Mouse (Mus musculus): ENCODE results near the gene Uchl1. TPM values are rescaled to one million over a fixed set of nuclear protein-coding genes. Genes with fewer than 3 reads are reported as not detected.

The Uchl1 gene
- polyA plus RNA-seq, 1 experiment from 2014 or later = 65.0 TPM

DNA sequence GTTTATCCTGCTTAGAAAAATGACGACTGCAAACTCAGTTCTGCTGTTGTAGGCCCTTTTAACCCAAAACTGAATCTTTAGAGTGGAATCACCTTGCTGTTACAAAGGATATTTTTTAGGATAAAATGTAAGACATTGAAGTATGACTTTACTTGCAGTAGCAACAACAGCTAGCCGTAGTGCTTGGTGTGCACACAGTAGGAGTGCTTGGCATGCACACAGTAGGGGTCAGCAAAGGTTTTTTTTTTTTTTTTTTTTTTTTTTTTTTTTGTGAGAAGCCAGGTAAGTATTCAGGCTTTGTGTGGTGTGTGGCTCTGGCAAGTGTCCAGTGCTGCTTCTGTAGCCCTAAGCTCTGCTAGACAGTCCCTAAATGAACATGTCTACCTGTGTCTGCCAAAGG lies 10.0 kb downstream of the Uchl1 start:
- Histone ChIP-seq H3K36me3 (peaks cover 14% of the 10 kb centered on the region), H3K27ac (no peak overlapping the region), H3K9me3 (no peaks in the 10 kb centered on the region), H3K4me3 (no peak overlapping the region), H3K27me3 (no peaks in the 10 kb centered on the region), H3K9ac (no peak overlapping the region), H3K4me1 (no peaks in the 10 kb centered on the region; the same call in 1 of the 2 replicates), H3K4me2 (no peak overlapping the region)
- WGBS = 79% methylated on average over 2 of the region's 2 CpGs
- ATAC-seq (ENCODE audit: insufficient number of reproducible peaks, insufficient read depth, low FRiP score, low TSS enrichment, low read depth) = no peak

GRCm38 (mm10) chr5:66686863-66687262 lies 11.0 kb downstream of the Uchl1 start:
- Histone ChIP-seq H3K4me2 (no peak overlapping the region), H3K4me3 (no peak overlapping the region), H3K4me1 (no peaks in the 10 kb centered on the region; the same call in 1 of the 2 replicates), H3K27ac (no peak overlapping the region), H3K27me3 (no peaks in the 10 kb centered on the region), H3K9ac (no peak overlapping the region), H3K9me3 (no peaks in the 10 kb centered on the region), H3K36me3 (peaks cover 14% of the 10 kb centered on the region)
- no peak for ATAC-seq (ENCODE audit: insufficient number of reproducible peaks, insufficient read depth, low FRiP score, low TSS enrichment, low read depth)
- 81% methylated on average over 13 of the region's 13 CpGs for WGBS

GRCm38 (mm10) chr5:66687737-66688136 lies 11.8 kb downstream of the Uchl1 start:
- Histone ChIP-seq H3K4me1 (no peaks in the 10 kb centered on the region; the same call in 1 of the 2 replicates), H3K4me2 (no peak overlapping the region), H3K4me3 (no peak overlapping the region), H3K9me3 (no peaks in the 10 kb centered on the region), H3K9ac (no peak overlapping the region), H3K27me3 (no peaks in the 10 kb centered on the region), H3K36me3 (peaks cover 14% of the 10 kb centered on the region), H3K27ac (no peak overlapping the region)
- no peak for ATAC-seq (ENCODE audit: insufficient number of reproducible peaks, insufficient read depth, low FRiP score, low TSS enrichment, low read depth)
- WGBS = 81% methylated on average over 9 of the region's 9 CpGs

DNA sequence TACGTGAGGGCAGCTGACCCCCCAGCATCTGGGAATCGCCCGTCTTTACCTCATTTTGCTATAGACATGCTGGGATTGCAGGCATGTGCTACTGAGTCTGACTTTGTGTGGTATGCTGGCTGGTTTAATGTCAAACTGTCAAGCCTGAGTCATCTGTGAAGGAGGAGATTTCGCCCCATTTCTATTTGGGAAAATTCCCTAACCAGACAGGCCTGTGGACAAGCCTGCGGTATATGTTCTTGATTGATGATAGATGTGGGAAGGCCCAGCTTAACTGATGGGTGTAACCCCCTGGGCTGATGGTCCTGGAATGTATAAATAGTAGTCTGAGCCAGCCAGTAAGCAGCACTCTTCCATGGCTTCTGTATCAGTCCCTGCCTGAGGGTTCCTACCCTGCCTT lies 12.4 kb downstream of the Uchl1 start:
- 77% methylated on average over 5 of the region's 5 CpGs for WGBS
- ATAC-seq (ENCODE audit: insufficient number of reproducible peaks, insufficient read depth, low FRiP score, low TSS enrichment, low read depth) = no peak
- no peak overlapping the region for H3K4me3 ChIP-seq
- H3K4me1 ChIP-seq = no peaks in the 10 kb centered on the region; the same call in 1 of the 2 replicates
- H3K9ac ChIP-seq = no peak overlapping the region
- no peak overlapping the region for H3K4me2 ChIP-seq
- H3K36me3 ChIP-seq = peaks cover 11% of the 10 kb centered on the region
- no peaks in the 10 kb centered on the region for H3K27me3 ChIP-seq
- H3K27ac ChIP-seq = no peak overlapping the region
- no peaks in the 10 kb centered on the region for H3K9me3 ChIP-seq

GRCm38 (mm10) chr5:66689796-66690195 lies 13.9 kb downstream of the Uchl1 start:
- no peaks in the 10 kb centered on the region for H3K9me3 ChIP-seq
- no peak overlapping the region for H3K4me3 ChIP-seq
- H3K4me1 ChIP-seq = no peaks in the 10 kb centered on the region; the same call in 1 of the 2 replicates
- no peak overlapping the region for H3K4me2 ChIP-seq
- no peak for ATAC-seq (ENCODE audit: insufficient number of reproducible peaks, insufficient read depth, low FRiP score, low TSS enrichment, low read depth)
- no peak overlapping the region for H3K9ac ChIP-seq
- no peak overlapping the region for H3K27ac ChIP-seq
- H3K36me3 ChIP-seq = peaks cover 5% of the 10 kb centered on the region; the same call in 1 of the 2 replicates
- no peaks in the 10 kb centered on the region for H3K27me3 ChIP-seq
- 88% methylated on average over 9 of the region's 9 CpGs for WGBS

- 67% methylated on average over 4 of the region's 4 CpGs for WGBS
- no peaks in the 10 kb centered on the region for H3K27me3 ChIP-seq
- ATAC-seq (ENCODE audit: insufficient number of reproducible peaks, insufficient read depth, low FRiP score, low TSS enrichment, low read depth) = no peak
- H3K9me3 ChIP-seq = no peaks in the 10 kb centered on the region
- no peaks in the 10 kb centered on the region for H3K36me3 ChIP-seq
- H3K4me1 ChIP-seq = no peaks in the 10 kb centered on the region; the same call in 1 of the 2 replicates
- H3K4me3 ChIP-seq = no peak overlapping the region
- no peak overlapping the region for H3K4me2 ChIP-seq
- no peak overlapping the region for H3K27ac ChIP-seq
- no peak overlapping the region for H3K9ac ChIP-seq
These were observed 17.3 kb downstream of the Uchl1 start for GRCm38 (mm10) chr5:66693231-66693630.

DNA sequence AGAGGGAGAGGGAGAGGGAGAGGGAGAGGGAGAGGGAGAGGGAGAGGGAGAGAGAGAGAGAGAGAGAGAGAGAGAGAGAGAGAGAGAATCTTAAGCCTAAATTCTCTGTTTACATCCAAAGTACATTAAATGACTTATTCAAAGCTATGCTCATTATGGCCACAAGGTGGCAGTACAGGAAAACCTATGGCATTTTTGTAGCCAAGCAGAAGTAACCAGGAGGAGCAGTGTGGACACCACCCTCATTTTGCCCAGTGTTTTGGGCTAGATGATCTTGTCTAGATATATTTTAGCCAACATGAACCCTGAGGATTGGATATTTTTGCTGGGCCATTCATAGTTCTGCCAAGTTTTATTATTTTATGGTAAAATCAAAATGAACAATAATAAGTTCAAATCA lies 21.2 kb downstream of the Uchl1 start:
- Histone ChIP-seq H3K9me3 (no peaks in the 10 kb centered on the region), H3K27ac (no peak overlapping the region), H3K9ac (no peak overlapping the region), H3K36me3 (no peaks in the 10 kb centered on the region), H3K4me2 (no peak overlapping the region), H3K4me1 (0 out of 2 replicates have a peak, but pooled peaks cover 5% of the 10 kb centered on the region), H3K4me3 (no peak overlapping the region), H3K27me3 (no peaks in the 10 kb centered on the region)
- ATAC-seq (ENCODE audit: insufficient number of reproducible peaks, insufficient read depth, low FRiP score, low TSS enrichment, low read depth) = no peak

DNA sequence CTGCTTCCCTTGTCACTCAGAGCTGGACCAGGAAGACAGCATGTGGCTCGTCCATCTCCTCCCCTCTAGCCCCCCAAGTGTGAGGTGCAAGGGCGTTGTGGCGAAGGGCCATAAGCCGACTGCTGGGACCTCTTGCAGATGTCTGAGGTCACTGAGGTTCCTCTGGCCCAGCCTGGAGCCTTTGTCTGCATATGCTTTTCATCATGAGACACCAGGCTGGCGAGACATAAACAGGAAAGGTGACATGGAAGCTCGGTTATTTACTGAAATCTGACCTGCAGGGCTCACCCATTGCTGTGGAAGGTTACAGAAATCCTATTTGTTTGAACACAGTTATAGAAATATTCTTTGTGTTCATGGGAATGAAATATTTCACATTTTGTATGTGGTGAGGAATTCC lies 24.0 kb downstream of the Uchl1 start:
- no peak for ATAC-seq (ENCODE audit: insufficient number of reproducible peaks, insufficient read depth, low FRiP score, low TSS enrichment, low read depth)
- Histone ChIP-seq H3K4me2 (no peak overlapping the region), H3K27me3 (no peaks in the 10 kb centered on the region)

GRCm38 (mm10) chr5:66701951-66702350 lies 26.1 kb downstream of the Uchl1 start:
- Histone ChIP-seq H3K4me3 (no peak overlapping the region), H3K4me2 (no peak overlapping the region), H3K9ac (no peak overlapping the region), H3K27ac (no peak overlapping the region), H3K9me3 (no peaks in the 10 kb centered on the region), H3K36me3 (no peaks in the 10 kb centered on the region), H3K4me1 (peaks cover 11% of the 10 kb centered on the region), H3K27me3 (no peaks in the 10 kb centered on the region)
- WGBS = 86% methylated on average over 4 of the region's 4 CpGs
- no peak for ATAC-seq (ENCODE audit: insufficient number of reproducible peaks, insufficient read depth, low FRiP score, low TSS enrichment, low read depth)

More for the DNA sequence above, 24.0 kb downstream of the Uchl1 start:
- H3K4me1 ChIP-seq = peaks cover 11% of the 10 kb centered on the region
- H3K9ac ChIP-seq = no peak overlapping the region
- 32% methylated on average over 6 of the region's 6 CpGs for WGBS
- no peak overlapping the region for H3K27ac ChIP-seq
- no peaks in the 10 kb centered on the region for H3K36me3 ChIP-seq
- H3K9me3 ChIP-seq = no peaks in the 10 kb centered on the region
- H3K4me3 ChIP-seq = no peak overlapping the region

- no peak overlapping the region for H3K9ac ChIP-seq
- H3K27me3 ChIP-seq = no peaks in the 10 kb centered on the region
- 42% methylated on average over 10 of the region's 10 CpGs for WGBS
- H3K36me3 ChIP-seq = no peaks in the 10 kb centered on the region
- H3K4me1 ChIP-seq = peaks cover 11% of the 10 kb centered on the region
- no peak overlapping the region for H3K27ac ChIP-seq
- no peak for ATAC-seq (ENCODE audit: insufficient number of reproducible peaks, insufficient read depth, low FRiP score, low TSS enrichment, low read depth)
- H3K9me3 ChIP-seq = no peaks in the 10 kb centered on the region
- H3K4me3 ChIP-seq = no peak overlapping the region
- no peak overlapping the region for H3K4me2 ChIP-seq
These were observed 27.6 kb downstream of the Uchl1 start for GRCm38 (mm10) chr5:66703317-66704004.

- H3K9me3 ChIP-seq = no peaks in the 10 kb centered on the region
- no peaks in the 10 kb centered on the region for H3K27me3 ChIP-seq
- no peak overlapping the region for H3K27ac ChIP-seq
- H3K4me1 ChIP-seq = peaks cover 7% of the 10 kb centered on the region
- H3K4me3 ChIP-seq = no peak overlapping the region
- no peak overlapping the region for H3K4me2 ChIP-seq
- no peak overlapping the region for H3K9ac ChIP-seq
- no peak for ATAC-seq (ENCODE audit: insufficient number of reproducible peaks, insufficient read depth, low FRiP score, low TSS enrichment, low read depth)
- H3K36me3 ChIP-seq = no peaks in the 10 kb centered on the region
- WGBS = 85% methylated on average over 5 of the region's 5 CpGs
These were observed 32.0 kb downstream of the Uchl1 start for GRCm38 (mm10) chr5:66707859-66708258.

DNA sequence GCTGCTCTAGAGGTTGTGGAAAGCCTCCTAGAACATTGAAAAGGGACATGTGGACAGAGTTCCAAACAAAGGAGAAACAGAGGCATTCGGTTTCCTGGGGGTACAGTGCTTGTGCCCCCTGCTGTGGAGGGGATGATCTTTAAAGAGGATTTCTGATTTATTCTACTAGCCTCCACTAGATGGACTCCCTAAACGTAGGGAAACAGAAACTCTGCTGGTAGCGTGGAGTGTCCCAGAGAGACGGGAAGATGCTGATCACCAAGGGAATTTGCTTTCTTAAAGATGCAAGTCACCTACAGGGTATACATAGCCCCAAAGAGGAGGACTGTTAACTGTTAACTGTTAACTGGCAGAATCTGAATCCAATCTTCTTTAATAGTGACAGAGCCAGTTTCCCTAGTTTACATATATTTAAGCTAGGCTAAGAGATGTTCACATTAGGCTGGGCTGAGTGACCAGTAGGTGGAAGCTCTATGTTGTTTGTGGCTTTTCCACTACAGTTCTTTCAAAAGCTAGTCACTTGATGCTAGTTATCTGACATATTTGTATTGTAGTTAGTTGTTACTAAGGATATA lies 34.6 kb downstream of the Uchl1 start:
- H3K4me3 ChIP-seq = no peak overlapping the region
- 13% methylated on average over 4 of the region's 4 CpGs for WGBS
- no peaks in the 10 kb centered on the region for H3K9me3 ChIP-seq

More for the DNA sequence above, 34.6 kb downstream of the Uchl1 start:
- no peak overlapping the region for H3K4me2 ChIP-seq
- no peak for ATAC-seq (ENCODE audit: insufficient number of reproducible peaks, insufficient read depth, low FRiP score, low TSS enrichment, low read depth)
- no peaks in the 10 kb centered on the region for H3K27me3 ChIP-seq
- no peaks in the 10 kb centered on the region for H3K36me3 ChIP-seq
- no peak overlapping the region for H3K9ac ChIP-seq
- no peak overlapping the region for H3K27ac ChIP-seq
- H3K4me1 ChIP-seq = peaks cover 11% of the 10 kb centered on the region; the same call in 1 of the 2 replicates
